Mouse (Mus musculus) E14TG2a.4 (cell line): ENCODE measurements around the gene Kctd15.

Experiments
- H3K27me3 ChIP-seq: 2 replicates; pipeline ENCODE4 v1.6.1; 2014; ENCODE audit warnings: low read length, control low read depth; ENCODE audit not compliant: insufficient read depth
- H3K36me3 ChIP-seq: 2 replicates; pipeline ENCODE4 v1.6.1; 2014; ENCODE audit warnings: low read length, control low read depth; ENCODE audit not compliant: insufficient read depth
- H3K4me1 ChIP-seq: replicated peaks from 2 replicates; pipeline ENCODE4 v1.6.1; 2014; ENCODE audit warnings: low read depth, low read length, control low read depth
- H3K4me3 ChIP-seq: replicated peaks from 2 replicates; pipeline ENCODE4 v1.5.1; 2014; ENCODE audit warnings: mild to moderate bottlenecking, low read length
- H3K9me3 ChIP-seq: 2 replicates; pipeline ENCODE4 v1.6.1; 2014; ENCODE audit warnings: low read length, control low read depth
- CTCF ChIP-seq: conservative IDR thresholded peaks from 2 replicates; pipeline ENCODE4 v1.5.1; 2014; ENCODE audit warnings: low read length
- NANOG ChIP-seq: IDR thresholded peaks from 2 replicates; pipeline ENCODE4 v1.6.1; 2014; ENCODE audit warnings: borderline replicate concordance, low read length, mixed read lengths
- POU5F1 ChIP-seq: IDR thresholded peaks from 2 replicates; pipeline ENCODE4 v1.6.1; 2014; ENCODE audit warnings: low read length, borderline replicate concordance

The Kctd15 gene

DNA sequence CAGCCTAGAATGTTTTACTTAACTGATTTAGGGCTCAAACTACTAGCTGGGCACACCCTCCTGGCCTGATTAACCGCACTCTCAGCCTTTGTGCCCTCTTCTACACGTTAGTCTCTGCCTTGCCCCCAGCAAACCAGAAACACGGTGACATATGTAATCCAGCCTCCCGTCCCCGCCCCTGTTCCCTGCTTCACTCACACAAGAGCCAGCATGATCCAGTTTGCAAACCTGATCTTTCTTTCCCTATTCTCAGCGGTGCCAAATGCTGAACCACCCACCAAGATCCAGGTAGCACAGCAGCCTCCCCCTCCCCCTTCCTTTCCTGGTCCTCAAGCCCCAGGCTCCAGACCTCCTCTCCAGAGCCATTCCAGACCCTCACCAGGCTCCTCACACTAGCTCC lies 13.2 kb downstream of the Kctd15 start:
- peak overlapping the region; percentile 20; the same call in 1 of the 2 replicates for H3K4me3 ChIP-seq
- H3K9me3 ChIP-seq, result peaks cover 9% of the 10 kb centered on the region
- peaks cover 91% of the 10 kb centered on the region for H3K4me1 ChIP-seq
- no peak for TF ChIP-seq CTCF
- TF ChIP-seq NANOG, result no peak
- TF ChIP-seq POU5F1, result no peak
- H3K36me3 ChIP-seq, result peaks cover 88% of the 10 kb centered on the region
- no peaks in the 10 kb centered on the region for H3K27me3 ChIP-seq

DNA sequence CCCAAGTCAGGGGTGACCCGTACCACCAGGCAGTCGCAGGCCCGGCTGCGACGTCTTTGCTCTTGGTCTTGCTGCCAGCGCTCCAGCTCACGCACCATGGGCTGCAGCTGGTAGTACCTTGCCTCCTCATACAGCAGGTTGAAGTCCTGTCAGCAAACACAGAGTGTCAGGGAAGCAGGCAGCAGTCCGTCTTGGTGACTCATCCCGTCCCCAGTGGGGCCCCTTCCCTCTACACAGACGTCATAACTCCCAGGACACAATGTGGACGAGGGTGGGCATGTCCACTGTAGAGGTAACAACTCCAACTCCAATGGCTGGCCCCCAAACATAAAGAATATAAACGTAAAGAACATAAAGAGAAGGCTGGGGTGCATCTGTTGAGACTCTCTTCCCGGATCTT lies 14.6 kb downstream of the Kctd15 start:
- H3K4me1 ChIP-seq, result peaks cover 95% of the 10 kb centered on the region
- H3K36me3 ChIP-seq, result peaks cover 76% of the 10 kb centered on the region
- H3K27me3 ChIP-seq, result no peaks in the 10 kb centered on the region
- no peak for TF ChIP-seq POU5F1
- no peak for TF ChIP-seq CTCF
- H3K4me3 ChIP-seq, result no peak overlapping the region
- no peaks in the 10 kb centered on the region for H3K9me3 ChIP-seq

DNA sequence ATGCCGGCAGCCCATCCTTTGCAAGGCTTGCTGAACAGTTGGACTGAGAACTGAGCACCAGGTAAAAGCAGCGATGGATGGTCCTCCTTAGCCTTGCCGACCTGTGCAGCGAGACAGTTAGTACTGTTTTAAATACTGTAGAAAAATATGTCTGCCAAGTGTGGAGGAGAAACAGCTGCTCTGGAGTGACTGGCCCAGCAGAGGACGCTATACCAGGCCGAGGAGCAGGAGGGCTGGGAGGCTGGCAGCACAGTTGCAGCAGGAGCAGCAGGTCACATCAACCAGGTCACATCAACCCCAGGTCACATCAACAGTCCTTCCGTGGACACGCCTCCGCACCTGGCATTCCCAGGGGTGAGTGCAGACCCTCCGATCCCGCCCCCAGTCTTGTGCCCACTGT lies 16.7 kb downstream of the Kctd15 start:
- TF ChIP-seq POU5F1, result no peak
- peak; percentile 51 for TF ChIP-seq CTCF
- Histone ChIP-seq H3K36me3 (peaks cover 54% of the 10 kb centered on the region), H3K9me3 (no peaks in the 10 kb centered on the region), H3K4me1 (peaks cover 83% of the 10 kb centered on the region), H3K27me3 (no peaks in the 10 kb centered on the region), H3K4me3 (peak overlapping the region; percentile 52)

DNA sequence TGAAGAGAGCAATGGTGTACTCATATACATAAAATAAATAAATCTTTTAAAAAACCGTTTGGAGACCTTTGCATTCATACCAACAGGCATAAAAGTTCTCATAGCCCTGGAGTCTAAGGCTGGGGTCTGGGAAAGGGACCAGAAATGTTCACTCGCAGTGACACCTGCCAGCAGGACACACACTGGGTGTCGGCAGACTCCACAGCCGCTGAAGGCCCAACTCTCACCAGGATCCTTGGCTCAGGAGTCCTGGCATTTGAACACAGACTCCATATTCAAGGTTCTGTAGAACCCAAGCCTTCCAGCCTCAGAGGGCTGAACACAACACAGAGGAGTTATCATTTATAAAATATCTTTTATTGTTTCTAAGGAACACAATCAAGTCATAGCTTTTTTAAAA lies 19.9 kb downstream of the Kctd15 start:
- Histone ChIP-seq H3K4me1 (peaks cover 78% of the 10 kb centered on the region), H3K36me3 (peaks cover 29% of the 10 kb centered on the region), H3K4me3 (no peak overlapping the region), H3K27me3 (no peaks in the 10 kb centered on the region), H3K9me3 (no peaks in the 10 kb centered on the region)
- no peak for TF ChIP-seq CTCF
- no peak for TF ChIP-seq POU5F1
- no peak for TF ChIP-seq NANOG

DNA sequence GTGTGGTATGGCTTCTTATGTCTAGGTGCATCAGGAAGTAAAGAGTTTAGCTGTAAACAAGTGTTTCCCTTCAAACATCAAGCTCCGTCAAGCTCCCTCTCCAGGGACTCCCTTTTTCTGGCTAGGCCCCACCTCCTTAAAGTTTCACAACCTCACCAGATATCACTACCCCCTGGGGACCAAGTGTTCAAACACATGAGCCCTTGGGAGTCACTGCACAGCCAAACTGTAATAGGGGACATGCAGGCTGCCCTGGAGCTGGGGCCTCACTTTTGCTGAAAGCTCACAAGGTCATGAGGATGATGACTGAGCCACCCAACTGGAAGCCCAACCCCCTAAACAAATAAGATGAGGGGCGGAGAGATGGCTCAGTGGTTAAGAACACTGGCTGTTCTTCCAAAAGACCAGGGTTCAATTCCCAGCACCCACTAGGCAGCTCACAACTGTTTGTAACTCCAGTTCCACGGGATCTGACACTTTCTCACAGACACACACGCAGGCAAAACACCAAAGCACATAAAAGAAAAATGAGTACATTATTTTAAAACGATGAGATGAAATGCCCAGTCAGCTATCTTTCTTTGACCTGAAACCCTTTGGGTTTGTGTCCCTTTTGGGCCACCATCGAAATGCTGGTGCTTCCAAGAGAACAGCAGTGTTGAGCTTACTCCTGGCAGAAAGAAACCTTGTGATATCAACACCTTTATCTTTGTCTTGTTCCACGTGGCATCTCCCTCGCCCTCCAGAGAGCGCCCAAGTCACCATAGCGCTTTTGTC lies 23.4 kb downstream of the Kctd15 start:
- Histone ChIP-seq H3K27me3 (no peaks in the 10 kb centered on the region), H3K4me3 (no peak overlapping the region), H3K4me1 (peaks cover 76% of the 10 kb centered on the region), H3K36me3 (no peaks in the 10 kb centered on the region), H3K9me3 (no peaks in the 10 kb centered on the region)
- TF ChIP-seq POU5F1 (no peak), CTCF (no peak), NANOG (no peak)

DNA sequence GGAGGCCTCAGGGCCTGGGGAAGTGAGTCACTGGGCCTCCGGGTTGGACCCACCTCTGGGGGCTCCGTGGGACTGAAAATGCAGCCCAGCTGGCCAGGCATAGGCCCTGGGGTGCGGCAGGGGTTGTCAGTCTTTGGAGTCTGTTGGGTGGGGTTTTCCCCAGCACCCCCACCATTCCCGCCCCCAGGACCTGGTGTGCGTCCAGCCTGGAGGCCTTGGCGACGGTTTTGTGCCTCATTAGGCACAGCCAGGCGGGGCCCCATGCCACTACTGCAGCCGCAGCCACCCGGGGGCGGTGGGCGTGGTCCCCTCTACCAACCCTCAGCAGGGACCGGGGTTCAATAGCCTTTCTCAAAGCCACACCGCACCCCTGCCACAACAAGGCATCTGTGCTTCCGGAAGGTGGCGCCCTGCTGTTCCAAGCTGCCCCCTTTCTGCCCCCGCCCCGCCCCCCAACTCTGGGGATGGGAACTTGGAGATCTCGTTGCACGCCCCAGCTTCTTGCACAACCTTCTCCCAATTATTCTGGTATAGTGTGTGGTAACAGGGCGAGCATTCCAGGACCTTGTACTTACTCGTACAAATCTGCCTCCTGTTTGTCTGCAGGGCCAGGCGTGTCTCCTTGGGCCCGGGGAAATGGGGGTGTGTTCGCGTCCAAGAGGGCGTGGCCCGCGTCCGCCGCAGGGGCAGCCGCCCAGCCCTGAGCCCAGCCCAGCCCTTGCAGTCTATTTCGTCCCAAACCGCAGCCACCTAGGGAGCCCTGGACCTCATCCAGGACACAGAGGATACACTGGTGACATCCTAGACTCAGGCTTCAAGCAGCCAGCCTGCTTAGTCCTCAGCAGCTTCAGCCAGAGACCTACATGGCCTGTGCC lies 26.1 kb downstream of the Kctd15 start:
- Histone ChIP-seq H3K36me3 (no peaks in the 10 kb centered on the region), H3K9me3 (no peaks in the 10 kb centered on the region), H3K4me3 (peak overlapping the region; percentile 76), H3K4me1 (peaks cover 63% of the 10 kb centered on the region), H3K27me3 (no peaks in the 10 kb centered on the region)
- TF ChIP-seq POU5F1 (no peak), CTCF (no peak), NANOG (no peak)

DNA sequence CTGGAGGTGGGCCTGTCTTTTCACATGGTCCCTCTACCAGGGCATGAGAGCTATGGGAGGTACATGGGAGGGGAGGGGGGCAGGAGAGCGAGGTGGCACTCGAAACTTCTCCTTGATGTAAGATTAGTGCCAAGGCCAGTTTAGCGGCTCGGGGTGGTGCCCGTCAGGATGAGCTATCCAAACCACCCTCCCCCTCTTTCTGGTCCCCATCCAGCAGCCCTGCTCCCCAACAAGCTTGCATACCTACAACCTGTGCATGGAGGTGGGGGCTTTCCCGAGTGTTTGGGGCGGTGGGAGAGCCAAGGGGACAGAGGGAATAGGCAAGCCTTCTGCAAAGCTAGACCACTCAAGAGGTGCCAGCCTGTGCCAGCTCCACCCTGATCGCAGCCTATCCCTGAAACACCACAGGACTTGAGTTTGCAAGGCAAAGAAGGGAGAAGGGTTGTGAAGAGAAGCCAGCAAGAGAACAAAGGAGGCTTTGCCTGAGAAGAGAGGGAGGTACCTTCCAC lies 26.8 kb downstream of the Kctd15 start:
- Histone ChIP-seq H3K9me3 (no peaks in the 10 kb centered on the region), H3K36me3 (no peaks in the 10 kb centered on the region), H3K27me3 (no peaks in the 10 kb centered on the region), H3K4me3 (peak overlapping the region; percentile 76), H3K4me1 (peaks cover 67% of the 10 kb centered on the region)
- TF ChIP-seq CTCF (no peak), POU5F1 (no peak), NANOG (no peak)

DNA sequence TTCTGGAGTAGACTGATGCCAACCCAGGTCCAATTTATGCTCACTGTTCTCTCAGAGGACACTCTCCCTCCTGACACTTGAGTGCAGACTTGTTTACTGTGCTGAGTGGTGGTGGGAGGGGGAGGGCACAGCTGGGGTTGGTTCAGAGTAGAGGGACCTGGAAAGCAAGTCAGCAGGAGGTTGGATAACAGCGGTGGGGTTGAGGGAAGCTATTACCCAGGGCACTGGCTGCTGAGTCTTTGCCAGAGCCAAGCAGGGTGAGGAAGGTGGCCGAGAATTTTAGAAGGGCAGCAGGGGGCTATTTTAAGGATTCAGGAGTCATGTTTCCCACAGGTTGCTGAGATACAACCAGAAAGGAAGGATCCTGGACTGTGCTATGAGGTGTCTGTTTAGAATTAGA lies 36.1 kb downstream of the Kctd15 start:
- no peaks in the 10 kb centered on the region for H3K9me3 ChIP-seq
- H3K4me1 ChIP-seq, result peaks cover 45% of the 10 kb centered on the region
- peaks cover 11% of the 10 kb centered on the region; the same call in 1 of the 2 replicates for H3K27me3 ChIP-seq
- TF ChIP-seq NANOG (no peak), CTCF (no peak), POU5F1 (no peak)
- H3K36me3 ChIP-seq, result no peaks in the 10 kb centered on the region
- H3K4me3 ChIP-seq, result no peak overlapping the region
